Mouse (Mus musculus): ENCODE data around the gene Rhof. TPM values are rescaled to one million over a fixed set of nuclear protein-coding genes. Genes with fewer than 3 reads are reported as not detected.
A peak's percentile ranks its signal among the peaks of the same experiment; 100 is the strongest.

The Rhof gene
- total RNA-seq (2021) = under 1 TPM; 0.64 to 0.77 TPM

- DNase-seq = peak; percentile 86 to 91
Observed at GRCm38 (mm10) chr5:123132308-123133071, at the start of gene Rhof. Rhof (minus strand) TSS chr5:123132692.

GRCm38 (mm10) chr5:123181536-123181935, 49.0 kb upstream of the Rhof start:
- intact Hi-C loops (cut with DNase I) = no loop called here
- no peak for DNase-seq

More at GRCm38 (mm10) chr5:123132308-123133071, at the start of gene Rhof:
- intact Hi-C loops (cut with DNase I) = loop anchor here (1.0 to 2.0 kb wide), 5 partner anchors 14 to 68 kb away; no protein-coding TSS in a partner anchor

GRCm38 (mm10) chr5:123180390-123180789, 47.9 kb upstream of the Rhof start:
- intact Hi-C loops (cut with DNase I) = no loop called here
- no peak for DNase-seq

GRCm38 (mm10) chr5:123178792-123179191, 46.3 kb upstream of the Rhof start:
- intact Hi-C loops (cut with DNase I) = no loop called here
- no peak for DNase-seq

- intact Hi-C loops (cut with DNase I) = loop anchor here (1.0 to 5.0 kb wide), 4 partner anchors 38 to 204 kb away; no protein-coding TSS in a partner anchor
- DNase-seq = peak; percentile 86 to 89
Observed at GRCm38 (mm10) chr5:123171646-123172350, 39.3 kb upstream of the Rhof start.

- intact Hi-C loops (cut with DNase I) = loop anchor here (5.0 kb wide), 1 partner anchor 203 kb away; no protein-coding TSS in a partner anchor
- DNase-seq = no peak
Observed at GRCm38 (mm10) chr5:123170365-123170764, 37.9 kb upstream of the Rhof start.

- DNase-seq = no peak
- intact Hi-C loops (cut with DNase I) = no loop called here
Observed at GRCm38 (mm10) chr5:123169284-123169683, 36.8 kb upstream of the Rhof start, which contains the start of gene Psmd9. Psmd9 (plus strand) TSS chr5:123169413.

GRCm38 (mm10) chr5:123167591-123167990, 35.1 kb upstream of the Rhof start:
- DNase-seq = no peak
- intact Hi-C loops (cut with DNase I) = no loop called here

- DNase-seq = no peak
Observed at GRCm38 (mm10) chr5:123166437-123166836, 33.9 kb upstream of the Rhof start.

GRCm38 (mm10) chr5:123162942-123163341, 30.4 kb upstream of the Rhof start:
- DNase-seq = no peak
- intact Hi-C loops (cut with DNase I) = no loop called here

More at GRCm38 (mm10) chr5:123166437-123166836, 33.9 kb upstream of the Rhof start:
- intact Hi-C loops (cut with DNase I) = no loop called here

- intact Hi-C loops (cut with DNase I) = no loop called here
- DNase-seq = no peak
Observed at GRCm38 (mm10) chr5:123160341-123160740, 27.8 kb upstream of the Rhof start.

GRCm38 (mm10) chr5:123159866-123160265, 27.4 kb upstream of the Rhof start:
- no peak for DNase-seq
- intact Hi-C loops (cut with DNase I) = no loop called here

- intact Hi-C loops (cut with DNase I) = no loop called here
- DNase-seq = no peak
Observed at GRCm38 (mm10) chr5:123159446-123159845, 27.0 kb upstream of the Rhof start.

- intact Hi-C loops (cut with DNase I) = loop anchor here (2.0 kb wide), 1 partner anchor 41 kb away; no protein-coding TSS in a partner anchor
Observed at GRCm38 (mm10) chr5:123157972-123158371, 25.5 kb upstream of the Rhof start.

GRCm38 (mm10) chr5:123156763-123157162, 24.3 kb upstream of the Rhof start:
- no peak for DNase-seq
- intact Hi-C loops (cut with DNase I) = loop anchor here (2.0 kb wide), 1 partner anchor 40 kb away; no protein-coding TSS in a partner anchor

More at GRCm38 (mm10) chr5:123157972-123158371, 25.5 kb upstream of the Rhof start:
- DNase-seq = no peak

GRCm38 (mm10) chr5:123155425-123155824, 22.9 kb upstream of the Rhof start:
- intact Hi-C loops (cut with DNase I) = loop anchor here (1.0 kb wide), 1 partner anchor 22 kb away; no protein-coding TSS in a partner anchor
- DNase-seq = peak; percentile 83 to 87

GRCm38 (mm10) chr5:123152901-123153300, 20.4 kb upstream of the Rhof start:
- no peak for DNase-seq
- intact Hi-C loops (cut with DNase I) = no loop called here

GRCm38 (mm10) chr5:123151707-123152362, 19.3 kb upstream of the Rhof start:
- intact Hi-C loops (cut with DNase I) = loop anchor here (1.0 kb wide), 1 partner anchor 88 kb away; no protein-coding TSS in a partner anchor
- no peak for DNase-seq

GRCm38 (mm10) chr5:123151077-123151476, 18.6 kb upstream of the Rhof start:
- intact Hi-C loops (cut with DNase I) = loop anchor here (1.0 kb wide), 1 partner anchor 87 kb away; no protein-coding TSS in a partner anchor
- peak; percentile 52 to 55 for DNase-seq

- DNase-seq = peak in 1 of 2 experiments; percentile 20
- intact Hi-C loops (cut with DNase I) = loop anchor here (1.0 kb wide), 1 partner anchor 86 kb away; no protein-coding TSS in a partner anchor
Observed at GRCm38 (mm10) chr5:123150641-123151040, 18.1 kb upstream of the Rhof start.

Measured in heart, postnatal 10 days (tissue).